Mouse (Mus musculus): ENCODE measurements at regions not wholly inside any gene's neighbourhood (a gene's known extent, or its start where the extent isn't known, plus 50 kb on each side); places are given as distances from the start of the nearest gene placed in this dataset.

- 80% methylated on average over 1 of the region's 1 CpGs for WGBS
- H3K9ac ChIP-seq, result no peak overlapping the region
- no peak overlapping the region for H3K27ac ChIP-seq
- H3K4me3 ChIP-seq, result no peak overlapping the region
- no peak for ATAC-seq (ENCODE audit: insufficient number of reproducible peaks, insufficient read depth, low FRiP score, low TSS enrichment, low read depth)
- H3K27me3 ChIP-seq, result no peaks in the 10 kb centered on the region
- no peaks in the 10 kb centered on the region for H3K36me3 ChIP-seq
- H3K4me2 ChIP-seq, result no peak overlapping the region
- H3K9me3 ChIP-seq, result no peaks in the 10 kb centered on the region
- no peaks in the 10 kb centered on the region for H3K4me1 ChIP-seq
Measured at GRCm38 (mm10) chr3:18671681-18672080, 723.5 kb downstream of the Cypt12 start.

- Histone ChIP-seq H3K4me3 (no peak overlapping the region), H3K4me1 (no peaks in the 10 kb centered on the region), H3K4me2 (no peak overlapping the region), H3K9ac (no peak overlapping the region), H3K36me3 (no peaks in the 10 kb centered on the region), H3K9me3 (no peaks in the 10 kb centered on the region), H3K27ac (no peak overlapping the region), H3K27me3 (no peaks in the 10 kb centered on the region)
- no peak for ATAC-seq (ENCODE audit: insufficient number of reproducible peaks, insufficient read depth, low FRiP score, low TSS enrichment, low read depth)
- WGBS, result 88% methylated on average over 6 of the region's 6 CpGs
Measured at GRCm38 (mm10) chr3:18683346-18684101, 735.3 kb downstream of the Cypt12 start.

- Histone ChIP-seq H3K4me3 (no peak overlapping the region), H3K36me3 (no peaks in the 10 kb centered on the region), H3K27me3 (no peaks in the 10 kb centered on the region), H3K27ac (no peak overlapping the region), H3K9ac (no peak overlapping the region), H3K4me2 (no peak overlapping the region), H3K9me3 (no peaks in the 10 kb centered on the region), H3K4me1 (0 out of 2 replicates have a peak, but pooled peaks cover 4% of the 10 kb centered on the region)
- WGBS, result 31% methylated on average over 4 of the region's 4 CpGs
- ATAC-seq (ENCODE audit: insufficient number of reproducible peaks, insufficient read depth, low FRiP score, low TSS enrichment, low read depth), result no peak
Measured at GRCm38 (mm10) chr3:18695113-18695792, 747.0 kb downstream of the Cypt12 start.

GRCm38 (mm10) chr3:18696981-18697660, 748.9 kb downstream of the Cypt12 start:
- no peaks in the 10 kb centered on the region for H3K36me3 ChIP-seq
- ATAC-seq (ENCODE audit: insufficient number of reproducible peaks, insufficient read depth, low FRiP score, low TSS enrichment, low read depth), result no peak
- WGBS, result 91% methylated on average over 2 of the region's 2 CpGs
- no peak overlapping the region for H3K4me3 ChIP-seq
- no peak overlapping the region for H3K9ac ChIP-seq
- no peaks in the 10 kb centered on the region for H3K9me3 ChIP-seq
- H3K4me2 ChIP-seq, result no peak overlapping the region
- H3K27ac ChIP-seq, result no peak overlapping the region
- H3K4me1 ChIP-seq, result 0 out of 2 replicates have a peak, but pooled peaks cover 4% of the 10 kb centered on the region
- no peaks in the 10 kb centered on the region for H3K27me3 ChIP-seq

- 0 out of 2 replicates have a peak, but pooled peaks cover 4% of the 10 kb centered on the region for H3K4me1 ChIP-seq
- H3K4me2 ChIP-seq, result no peak overlapping the region
- no peak overlapping the region for H3K27ac ChIP-seq
- H3K9ac ChIP-seq, result no peak overlapping the region
- no peaks in the 10 kb centered on the region for H3K27me3 ChIP-seq
- no peaks in the 10 kb centered on the region for H3K9me3 ChIP-seq
- no peak overlapping the region for H3K4me3 ChIP-seq
- no peaks in the 10 kb centered on the region for H3K36me3 ChIP-seq
- no peak for ATAC-seq (ENCODE audit: insufficient number of reproducible peaks, insufficient read depth, low FRiP score, low TSS enrichment, low read depth)
Measured at GRCm38 (mm10) chr3:18698106-18698505, 749.9 kb downstream of the Cypt12 start.

- Histone ChIP-seq H3K4me2 (no peak overlapping the region), H3K4me3 (no peak overlapping the region), H3K36me3 (no peaks in the 10 kb centered on the region), H3K4me1 (no peaks in the 10 kb centered on the region), H3K27me3 (no peaks in the 10 kb centered on the region), H3K27ac (no peak overlapping the region), H3K9ac (no peak overlapping the region), H3K9me3 (no peaks in the 10 kb centered on the region)
- 56% methylated on average over 6 of the region's 6 CpGs for WGBS
- ATAC-seq (ENCODE audit: insufficient number of reproducible peaks, insufficient read depth, low FRiP score, low TSS enrichment, low read depth), result no peak
Measured at GRCm38 (mm10) chr3:18705165-18705564, 757.0 kb downstream of the Cypt12 start.

- Histone ChIP-seq H3K4me1 (no peaks in the 10 kb centered on the region), H3K36me3 (no peaks in the 10 kb centered on the region), H3K4me3 (no peak overlapping the region), H3K9ac (no peak overlapping the region), H3K9me3 (no peaks in the 10 kb centered on the region), H3K27ac (no peak overlapping the region), H3K27me3 (no peaks in the 10 kb centered on the region), H3K4me2 (no peak overlapping the region)
- WGBS, result 60% methylated on average over 9 of the region's 9 CpGs
- no peak for ATAC-seq (ENCODE audit: insufficient number of reproducible peaks, insufficient read depth, low FRiP score, low TSS enrichment, low read depth)
Measured at GRCm38 (mm10) chr3:18705756-18706155, 757.5 kb downstream of the Cypt12 start.

- H3K4me1 ChIP-seq, result no peaks in the 10 kb centered on the region
- no peak overlapping the region for H3K9ac ChIP-seq
- no peak overlapping the region for H3K4me3 ChIP-seq
- no peaks in the 10 kb centered on the region for H3K27me3 ChIP-seq
- ATAC-seq (ENCODE audit: insufficient number of reproducible peaks, insufficient read depth, low FRiP score, low TSS enrichment, low read depth), result no peak
- no peaks in the 10 kb centered on the region for H3K9me3 ChIP-seq
- H3K36me3 ChIP-seq, result no peaks in the 10 kb centered on the region
- H3K27ac ChIP-seq, result no peak overlapping the region
- no peak overlapping the region for H3K4me2 ChIP-seq
Measured at GRCm38 (mm10) chr3:18706356-18706755, 758.1 kb downstream of the Cypt12 start.

- Histone ChIP-seq H3K9me3 (no peaks in the 10 kb centered on the region), H3K27me3 (no peaks in the 10 kb centered on the region), H3K4me2 (no peak overlapping the region), H3K4me3 (no peak overlapping the region), H3K27ac (no peak overlapping the region), H3K36me3 (no peaks in the 10 kb centered on the region), H3K9ac (no peak overlapping the region), H3K4me1 (no peaks in the 10 kb centered on the region)
- ATAC-seq (ENCODE audit: insufficient number of reproducible peaks, insufficient read depth, low FRiP score, low TSS enrichment, low read depth), result no peak
- 91% methylated on average over 3 of the region's 3 CpGs for WGBS
Measured at GRCm38 (mm10) chr3:18707730-18708129, 759.5 kb downstream of the Cypt12 start.

- no peaks in the 10 kb centered on the region for H3K36me3 ChIP-seq
- H3K4me2 ChIP-seq, result no peak overlapping the region
- H3K4me3 ChIP-seq, result no peak overlapping the region
- H3K9ac ChIP-seq, result no peak overlapping the region
- H3K4me1 ChIP-seq, result no peaks in the 10 kb centered on the region
- 38% methylated on average over 1 of the region's 1 CpGs for WGBS
- H3K9me3 ChIP-seq, result no peaks in the 10 kb centered on the region
- H3K27me3 ChIP-seq, result no peaks in the 10 kb centered on the region
- no peak overlapping the region for H3K27ac ChIP-seq
- ATAC-seq (ENCODE audit: insufficient number of reproducible peaks, insufficient read depth, low FRiP score, low TSS enrichment, low read depth), result no peak
Measured at GRCm38 (mm10) chr3:18711661-18712060, 763.5 kb downstream of the Cypt12 start.

- Histone ChIP-seq H3K4me3 (no peak overlapping the region), H3K27ac (no peak overlapping the region), H3K4me1 (no peaks in the 10 kb centered on the region), H3K27me3 (no peaks in the 10 kb centered on the region), H3K9ac (no peak overlapping the region), H3K9me3 (no peaks in the 10 kb centered on the region), H3K36me3 (no peaks in the 10 kb centered on the region), H3K4me2 (no peak overlapping the region)
- no peak for ATAC-seq (ENCODE audit: insufficient number of reproducible peaks, insufficient read depth, low FRiP score, low TSS enrichment, low read depth)
- WGBS, result 89% methylated on average over 7 of the region's 7 CpGs
Measured at GRCm38 (mm10) chr3:18713986-18714385, 765.8 kb downstream of the Cypt12 start.
